Mouse (Mus musculus): ENCODE measurements around the gene Gpr180. TPM values are rescaled to one million over a fixed set of nuclear protein-coding genes. Genes with fewer than 3 reads are reported as not detected.
A peak's percentile ranks its signal among the peaks of the same experiment; 100 is the strongest.

The Gpr180 gene
- polyA plus RNA-seq, 1 experiment: 21.9 TPM

- 84% methylated on average over 10 of the region's 10 CpGs for WGBS
- no peak for DNase-seq
Measured at GRCm38 (mm10) chr14:118193663-118194062, 56.7 kb downstream of the Gpr180 start.

GRCm38 (mm10) chr14:118194219-118194914, 57.4 kb downstream of the Gpr180 start:
- WGBS: 70% methylated on average over 13 of the region's 13 CpGs
- TF ChIP-seq CTCF (IDR thresholded peaks at IDR 0.05; ENCODE audit: borderline replicate concordance, control insufficient read depth, extremely low read depth, insufficient read depth, low read length, poor library complexity): no peak
- no peak for TF ChIP-seq POLR2A (IDR thresholded peaks at IDR 0.05; ENCODE audit: control insufficient read depth, extremely low read depth, insufficient read depth, low read length, poor library complexity)
- Histone ChIP-seq H3K4me3 (ENCODE audit: control insufficient read depth, insufficient read depth, low read length) (no peak overlapping the region), H3K4me1 (replicated peaks; ENCODE audit: control insufficient read depth, insufficient read depth, low read length) (no peaks in the 10 kb centered on the region), H3K36me3 (ENCODE audit: control insufficient read depth, insufficient read depth, low read length) (no peaks in the 10 kb centered on the region), H3K27ac (ENCODE audit: control insufficient read depth, insufficient read depth, low read length) (no peak overlapping the region), H3K27me3 (ENCODE audit: control insufficient read depth, insufficient read depth, low read length) (no peaks in the 10 kb centered on the region; the same call in 1 of the 2 replicates)
- no peak for DNase-seq

More at GRCm38 (mm10) chr14:118193663-118194062, 56.7 kb downstream of the Gpr180 start:
- H3K4me3 ChIP-seq (ENCODE audit: control insufficient read depth, insufficient read depth, low read length): no peak overlapping the region
- H3K4me1 ChIP-seq (replicated peaks; ENCODE audit: control insufficient read depth, insufficient read depth, low read length): no peaks in the 10 kb centered on the region
- H3K36me3 ChIP-seq (ENCODE audit: control insufficient read depth, insufficient read depth, low read length): no peaks in the 10 kb centered on the region
- H3K27me3 ChIP-seq (ENCODE audit: control insufficient read depth, insufficient read depth, low read length): no peaks in the 10 kb centered on the region; the same call in 1 of the 2 replicates
- no peak overlapping the region for H3K27ac ChIP-seq (ENCODE audit: control insufficient read depth, insufficient read depth, low read length)
- no peak for TF ChIP-seq POLR2A (IDR thresholded peaks at IDR 0.05; ENCODE audit: control insufficient read depth, extremely low read depth, insufficient read depth, low read length, poor library complexity)

GRCm38 (mm10) chr14:118197063-118197462, 60.1 kb downstream of the Gpr180 start:
- Histone ChIP-seq H3K36me3 (ENCODE audit: control insufficient read depth, insufficient read depth, low read length) (no peaks in the 10 kb centered on the region), H3K4me3 (ENCODE audit: control insufficient read depth, insufficient read depth, low read length) (no peak overlapping the region), H3K4me1 (replicated peaks; ENCODE audit: control insufficient read depth, insufficient read depth, low read length) (no peaks in the 10 kb centered on the region), H3K27me3 (ENCODE audit: control insufficient read depth, insufficient read depth, low read length) (no peaks in the 10 kb centered on the region; the same call in 1 of the 2 replicates), H3K27ac (ENCODE audit: control insufficient read depth, insufficient read depth, low read length) (no peak overlapping the region)
- 75% methylated on average over 12 of the region's 12 CpGs for WGBS
- DNase-seq: no peak
- no peak for TF ChIP-seq CTCF (IDR thresholded peaks at IDR 0.05; ENCODE audit: borderline replicate concordance, control insufficient read depth, extremely low read depth, insufficient read depth, low read length, poor library complexity)

GRCm38 (mm10) chr14:118200731-118201130, 63.8 kb downstream of the Gpr180 start:
- H3K36me3 ChIP-seq (ENCODE audit: control insufficient read depth, insufficient read depth, low read length): no peaks in the 10 kb centered on the region
- TF ChIP-seq POLR2A (IDR thresholded peaks at IDR 0.05; ENCODE audit: control insufficient read depth, extremely low read depth, insufficient read depth, low read length, poor library complexity): no peak
- no peak for TF ChIP-seq CTCF (IDR thresholded peaks at IDR 0.05; ENCODE audit: borderline replicate concordance, control insufficient read depth, extremely low read depth, insufficient read depth, low read length, poor library complexity)
- no peaks in the 10 kb centered on the region for H3K4me1 ChIP-seq (replicated peaks; ENCODE audit: control insufficient read depth, insufficient read depth, low read length)
- over 99% methylated on average over 3 of the region's 3 CpGs for WGBS
- no peaks in the 10 kb centered on the region; the same call in 1 of the 2 replicates for H3K27me3 ChIP-seq (ENCODE audit: control insufficient read depth, insufficient read depth, low read length)
- no peak overlapping the region for H3K27ac ChIP-seq (ENCODE audit: control insufficient read depth, insufficient read depth, low read length)
- no peak for DNase-seq
- no peak overlapping the region for H3K4me3 ChIP-seq (ENCODE audit: control insufficient read depth, insufficient read depth, low read length)

- H3K27ac ChIP-seq (ENCODE audit: control insufficient read depth, insufficient read depth, low read length): no peak overlapping the region
- H3K4me1 ChIP-seq (replicated peaks; ENCODE audit: control insufficient read depth, insufficient read depth, low read length): no peaks in the 10 kb centered on the region
- 88% methylated on average over 5 of the region's 5 CpGs for WGBS
- no peak for DNase-seq
- H3K27me3 ChIP-seq (ENCODE audit: control insufficient read depth, insufficient read depth, low read length): no peaks in the 10 kb centered on the region; the same call in 1 of the 2 replicates
- TF ChIP-seq CTCF (IDR thresholded peaks at IDR 0.05; ENCODE audit: borderline replicate concordance, control insufficient read depth, extremely low read depth, insufficient read depth, low read length, poor library complexity) (no peak), POLR2A (IDR thresholded peaks at IDR 0.05; ENCODE audit: control insufficient read depth, extremely low read depth, insufficient read depth, low read length, poor library complexity) (no peak)
- no peak overlapping the region for H3K4me3 ChIP-seq (ENCODE audit: control insufficient read depth, insufficient read depth, low read length)
- H3K36me3 ChIP-seq (ENCODE audit: control insufficient read depth, insufficient read depth, low read length): no peaks in the 10 kb centered on the region
Measured at GRCm38 (mm10) chr14:118202006-118202405, 65.0 kb downstream of the Gpr180 start.

- Histone ChIP-seq H3K4me3 (ENCODE audit: control insufficient read depth, insufficient read depth, low read length) (no peak overlapping the region), H3K4me1 (replicated peaks; ENCODE audit: control insufficient read depth, insufficient read depth, low read length) (no peaks in the 10 kb centered on the region), H3K27ac (ENCODE audit: control insufficient read depth, insufficient read depth, low read length) (no peak overlapping the region), H3K36me3 (ENCODE audit: control insufficient read depth, insufficient read depth, low read length) (no peaks in the 10 kb centered on the region), H3K27me3 (ENCODE audit: control insufficient read depth, insufficient read depth, low read length) (no peaks in the 10 kb centered on the region)
- TF ChIP-seq CTCF (IDR thresholded peaks at IDR 0.05; ENCODE audit: borderline replicate concordance, control insufficient read depth, extremely low read depth, insufficient read depth, low read length, poor library complexity): peak; percentile 32; the same call in 1 of the 2 replicates
- TF ChIP-seq POLR2A (IDR thresholded peaks at IDR 0.05; ENCODE audit: control insufficient read depth, extremely low read depth, insufficient read depth, low read length, poor library complexity): no peak
- 83% methylated on average over 7 of the region's 7 CpGs for WGBS
- DNase-seq: peak; percentile 65
Measured at GRCm38 (mm10) chr14:118203031-118203430, 66.1 kb downstream of the Gpr180 start.

- WGBS: 83% methylated on average over 3 of the region's 3 CpGs
Measured at GRCm38 (mm10) chr14:118207347-118207746, 70.4 kb downstream of the Gpr180 start.

More at GRCm38 (mm10) chr14:118207347-118207746, 70.4 kb downstream of the Gpr180 start:
- TF ChIP-seq CTCF (IDR thresholded peaks at IDR 0.05; ENCODE audit: borderline replicate concordance, control insufficient read depth, extremely low read depth, insufficient read depth, low read length, poor library complexity): no peak
- TF ChIP-seq POLR2A (IDR thresholded peaks at IDR 0.05; ENCODE audit: control insufficient read depth, extremely low read depth, insufficient read depth, low read length, poor library complexity): no peak
- Histone ChIP-seq H3K36me3 (ENCODE audit: control insufficient read depth, insufficient read depth, low read length) (no peaks in the 10 kb centered on the region), H3K27me3 (ENCODE audit: control insufficient read depth, insufficient read depth, low read length) (no peaks in the 10 kb centered on the region), H3K27ac (ENCODE audit: control insufficient read depth, insufficient read depth, low read length) (no peak overlapping the region), H3K4me1 (replicated peaks; ENCODE audit: control insufficient read depth, insufficient read depth, low read length) (no peaks in the 10 kb centered on the region), H3K4me3 (ENCODE audit: control insufficient read depth, insufficient read depth, low read length) (no peak overlapping the region)
- DNase-seq: no peak
